ENCODE assay signal across 31 mouse cellular contexts in the genomic region with DNA sequence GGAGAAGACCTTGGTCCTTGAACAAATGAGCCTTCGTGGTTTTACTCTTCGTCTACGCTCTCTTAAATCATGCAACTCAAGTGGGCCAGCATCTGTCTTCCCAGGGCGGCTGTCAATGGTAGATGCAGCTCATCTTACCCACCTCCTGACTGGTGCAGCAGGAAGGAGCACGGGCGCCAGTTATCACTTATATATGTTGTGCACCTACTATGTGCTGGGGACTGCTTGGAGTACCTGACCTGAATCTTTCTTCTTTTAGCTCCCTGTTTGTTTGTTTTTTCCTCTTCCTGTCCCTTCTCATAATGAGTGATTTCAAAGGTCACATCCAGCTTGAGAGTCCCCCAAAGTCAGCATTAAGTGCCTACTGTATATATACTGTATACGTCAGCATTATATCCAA.
"Had no signal": no experiment of that assay in that cellular context is flagged by ENCODE, and none has a peak within 500 bp of the region (broad histone marks: within the 10 kb centered on the region; RNA-seq: fewer than 3 reads in every experiment).

No protein-coding gene starts in this region.

- H3K27me3 ChIP-seq: megakaryocyte, embryonic 14.5 days; neural tube, embryonic 12.5 days had no signal

- H3K36me3 ChIP-seq: limb, embryonic 10.5 days; limb, embryonic 12.5 days; limb, embryonic 13.5 days; limb, embryonic 15.5 days; liver, embryonic 12.5 days; liver, embryonic 13.5 days; liver, embryonic 15.5 days; lung, embryonic 15.5 days; midbrain, embryonic 10.5 days; midbrain, embryonic 12.5 days; midbrain, embryonic 13.5 days; midbrain, embryonic 15.5 days; neural tube, embryonic 12.5 days had no signal

- H3K4me3 ChIP-seq: limb, embryonic 10.5 days; limb, embryonic 12.5 days; limb, embryonic 13.5 days; limb, embryonic 15.5 days; liver, embryonic 12.5 days; liver, embryonic 13.5 days; liver, embryonic 15.5 days; lung, embryonic 15.5 days; megakaryocyte, embryonic 14.5 days; midbrain, embryonic 10.5 days; midbrain, embryonic 12.5 days; midbrain, embryonic 13.5 days; midbrain, embryonic 15.5 days; myocyte; neural tube, embryonic 12.5 days had no signal

- H3K9me3 ChIP-seq: limb, embryonic 10.5 days; limb, embryonic 12.5 days; limb, embryonic 13.5 days; limb, embryonic 15.5 days; liver, embryonic 12.5 days; liver, embryonic 13.5 days; liver, embryonic 15.5 days; lung, embryonic 15.5 days; megakaryocyte, embryonic 14.5 days; midbrain, embryonic 10.5 days; midbrain, embryonic 12.5 days; midbrain, embryonic 13.5 days; midbrain, embryonic 15.5 days; neural tube, embryonic 12.5 days had no signal

- H3K4me2 ChIP-seq: limb, embryonic 12.5 days; limb, embryonic 13.5 days; limb, embryonic 15.5 days; liver, embryonic 11.5 days; liver, embryonic 12.5 days; liver, embryonic 13.5 days; liver, embryonic 15.5 days; lung, embryonic 14.5 days; lung, embryonic 15.5 days; midbrain, embryonic 11.5 days; midbrain, embryonic 12.5 days; midbrain, embryonic 13.5 days; midbrain, embryonic 15.5 days; neural tube, embryonic 12.5 days had no signal

- ATAC-seq: liver, embryonic 12.5 days; liver, postnatal 0 days; lung, postnatal 0 days; midbrain, embryonic 13.5 days; midbrain, embryonic 15.5 days; midbrain, embryonic 16.5 days had no signal

- DNase-seq: left cerebral cortex, postnatal 4 days; liver; liver, embryonic 13.5 days; liver, postnatal 0 days; lung, adult 18-20 months; lung, adult 2 months; lung, embryonic 14.5 days; lung, postnatal 10 days; lung, postnatal 14 days; lung, postnatal 36 days; lung, postnatal 4 days had no signal

- H3K4me1 ChIP-seq: limb, embryonic 13.5 days; limb, embryonic 15.5 days; lung, embryonic 15.5 days had no signal

- H3K27ac ChIP-seq: limb, embryonic 10.5 days; limb, embryonic 12.5 days; limb, embryonic 13.5 days; limb, embryonic 15.5 days; liver, embryonic 12.5 days; liver, embryonic 13.5 days; liver, embryonic 14.5 days; liver, embryonic 15.5 days; lung, embryonic 15.5 days; macrophage; midbrain, embryonic 10.5 days; midbrain, embryonic 12.5 days; midbrain, embryonic 13.5 days; midbrain, embryonic 15.5 days; neural tube, embryonic 12.5 days had no signal

- H3K9ac ChIP-seq: limb, embryonic 12.5 days; limb, embryonic 13.5 days; limb, embryonic 15.5 days; liver, embryonic 12.5 days; liver, embryonic 13.5 days; liver, embryonic 14.5 days; liver, embryonic 15.5 days; liver, postnatal 0 days; lung, embryonic 14.5 days; lung, embryonic 15.5 days; midbrain, embryonic 12.5 days; midbrain, embryonic 13.5 days; midbrain, embryonic 15.5 days; neural tube, embryonic 12.5 days had no signal
